Mouse (Mus musculus) spleen, adult 18-20 months (tissue): ENCODE measurements at regions not wholly inside any gene's neighbourhood (a gene's known extent, or its start where the extent isn't known, plus 50 kb on each side); places are given as distances from the start of the nearest gene placed in this dataset.

Experiments
- DNase-seq, 2 experiments: peaks; one replicate each; pipeline ENCODE4 v3.0.0; 2022; ENCODE audit warnings: mixed read lengths in 2 of 2

DNA sequence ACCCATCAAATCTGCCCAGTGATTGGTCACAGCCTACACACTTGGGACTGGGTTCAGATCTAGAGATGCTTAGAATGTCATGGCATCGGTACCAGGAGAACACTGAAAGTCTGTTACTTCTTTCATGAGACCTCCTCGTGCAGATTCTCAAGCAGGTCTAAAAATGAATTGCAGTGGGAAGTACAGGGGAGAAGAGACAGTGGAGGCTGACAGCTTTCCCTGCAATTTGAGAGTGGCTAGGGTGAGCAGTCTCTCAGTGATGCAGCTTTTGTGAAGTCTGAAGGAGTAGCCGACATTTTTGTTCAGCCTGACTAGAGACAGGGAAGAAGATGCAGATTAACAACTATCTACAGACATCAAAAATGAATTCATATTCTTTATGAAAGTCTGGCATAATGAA lies 112.5 kb downstream of the Fam198b start:
- no peak for DNase-seq

GRCm38 (mm10) chr3:80002335-80002734 lies 118.0 kb downstream of the Fam198b start:
- DNase-seq = no peak

GRCm38 (mm10) chr3:80003300-80004090 lies 119.2 kb downstream of the Fam198b start:
- no peak for DNase-seq

DNA sequence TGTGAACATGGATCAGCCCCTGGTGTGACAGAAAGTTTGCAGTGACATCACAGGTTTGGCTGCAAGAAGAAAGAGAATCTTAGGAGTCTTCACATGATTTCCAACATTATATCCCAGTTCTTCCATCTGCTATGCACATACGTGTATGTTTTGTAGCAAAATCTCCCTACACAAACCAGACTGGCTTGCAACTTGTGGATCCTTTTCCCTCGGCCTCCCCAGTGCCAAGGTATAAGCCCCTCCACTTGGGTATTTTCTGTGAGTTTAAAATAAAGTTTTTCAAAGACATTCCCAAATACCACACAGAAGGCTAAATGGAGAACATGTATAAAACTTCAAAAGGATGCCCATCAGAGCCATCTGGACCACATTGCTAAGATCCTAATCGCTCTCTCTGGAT lies 120.2 kb downstream of the Fam198b start:
- no peak for DNase-seq

- no peak for DNase-seq
These were observed 120.6 kb downstream of the Fam198b start for GRCm38 (mm10) chr3:80004966-80005365.

GRCm38 (mm10) chr3:80005371-80005770 lies 121.0 kb downstream of the Fam198b start:
- DNase-seq = no peak

GRCm38 (mm10) chr3:80006263-80006662 lies 121.9 kb downstream of the Fam198b start:
- DNase-seq = no peak

GRCm38 (mm10) chr3:80007006-80007405 lies 122.7 kb downstream of the Fam198b start:
- DNase-seq = no peak

- no peak for DNase-seq
These were observed 124.9 kb downstream of the Fam198b start for GRCm38 (mm10) chr3:80009275-80009674.

DNA sequence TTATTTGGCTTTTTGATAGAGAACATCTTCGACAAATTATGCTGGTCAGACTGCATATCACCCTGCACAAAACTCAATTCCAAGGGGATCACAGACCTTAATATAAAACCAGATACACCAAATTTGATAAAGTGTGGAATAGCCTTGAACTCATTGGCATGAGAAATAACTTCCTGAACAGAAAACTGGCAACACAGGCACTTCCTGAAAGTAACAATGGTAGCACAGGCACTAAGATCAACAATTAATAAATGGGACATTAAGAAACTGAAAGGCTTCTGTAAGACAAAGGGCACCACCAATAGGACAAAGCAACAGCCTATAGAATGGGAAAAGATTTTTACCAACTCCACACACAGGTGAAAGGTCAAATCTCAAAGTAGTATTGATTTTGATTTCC lies 141.5 kb downstream of the Fam198b start:
- no peak for DNase-seq

DNA sequence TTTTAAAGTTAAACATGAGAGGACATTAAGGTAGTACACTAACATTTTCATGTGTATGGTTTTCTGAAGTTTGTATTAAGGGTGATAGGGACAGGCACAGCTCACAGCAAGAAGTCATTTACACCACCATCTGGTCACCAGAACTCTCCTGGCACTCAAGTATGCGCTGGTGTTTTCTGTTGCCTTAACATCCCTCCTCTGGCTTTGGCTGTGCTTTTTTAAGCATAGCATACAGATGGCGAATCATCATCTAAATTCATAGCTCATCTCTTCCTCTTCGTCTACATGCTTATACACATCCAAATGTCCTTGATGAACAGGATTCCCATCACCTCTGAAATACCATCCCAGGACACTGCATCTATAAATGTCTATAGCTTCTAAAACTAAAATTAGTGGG lies 148.7 kb downstream of the Fam198b start:
- no peak for DNase-seq

DNA sequence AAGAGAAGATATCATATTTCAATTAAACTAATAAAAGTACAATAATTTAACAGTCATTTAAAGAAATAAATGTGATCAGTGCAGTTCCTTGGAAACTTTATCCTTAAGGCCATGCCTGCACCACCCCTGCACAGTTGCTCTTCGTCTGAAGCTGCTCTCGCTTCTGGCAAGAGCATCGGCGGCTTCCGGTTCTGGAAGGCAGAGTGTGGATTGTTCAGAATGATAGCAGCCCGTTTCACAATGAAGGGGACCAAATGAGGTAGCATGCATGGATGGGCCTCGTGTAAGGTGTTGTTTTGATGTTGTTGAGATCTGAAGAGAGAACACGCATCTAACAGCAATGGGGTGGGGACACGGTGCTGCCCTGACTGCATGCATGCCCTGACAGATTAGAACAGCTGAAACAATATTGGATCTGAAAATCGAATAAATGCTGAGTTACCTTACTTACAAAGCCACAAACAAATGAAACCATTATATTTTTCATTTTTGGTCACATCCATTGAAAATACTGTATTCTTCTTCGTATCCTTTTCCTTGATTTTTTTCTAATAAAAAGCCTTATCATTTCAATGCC lies 154.3 kb downstream of the Fam198b start:
- no peak for DNase-seq

- DNase-seq = no peak
These were observed 158.6 kb downstream of the Fam198b start for GRCm38 (mm10) chr3:80042756-80043484.

DNA sequence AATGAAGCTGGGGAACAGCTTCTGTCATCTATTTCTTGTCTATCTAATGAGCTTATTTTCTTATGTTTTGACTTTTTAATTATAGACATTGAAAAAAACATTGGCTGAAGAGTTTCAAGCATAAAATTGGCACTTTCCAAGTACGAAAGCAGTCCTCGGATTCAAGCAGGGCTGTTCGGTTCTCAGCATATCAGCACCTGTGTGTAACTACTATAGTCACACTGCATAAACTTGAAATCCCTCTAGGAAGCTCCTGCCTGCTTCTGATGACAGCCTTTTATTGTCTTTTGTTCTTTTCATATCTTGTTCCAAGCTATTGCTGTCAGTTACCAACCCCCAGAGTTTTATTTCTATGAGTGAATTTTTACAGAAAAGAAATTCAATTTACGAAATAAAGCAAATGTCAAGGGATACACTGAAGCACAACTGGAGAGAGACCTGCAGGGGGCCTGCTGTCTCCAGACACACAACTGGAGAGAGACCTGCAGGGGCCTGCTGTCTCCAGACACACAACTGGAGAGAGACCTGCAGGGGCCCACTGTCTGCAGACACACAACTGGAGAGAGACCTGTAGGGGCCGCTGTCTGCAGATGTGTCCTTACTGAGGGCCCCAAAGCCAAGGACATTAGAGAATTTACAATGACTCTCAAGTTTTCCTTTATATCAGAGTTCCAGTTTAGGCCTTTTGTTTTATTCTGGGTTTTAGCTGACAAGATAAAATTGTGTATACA lies 165.3 kb downstream of the Fam198b start:
- DNase-seq = no peak

- no peak for DNase-seq
These were observed 166.6 kb downstream of the Fam198b start for GRCm38 (mm10) chr3:80050920-80051319.

GRCm38 (mm10) chr3:80051963-80052362 lies 167.6 kb downstream of the Fam198b start:
- no peak for DNase-seq

DNA sequence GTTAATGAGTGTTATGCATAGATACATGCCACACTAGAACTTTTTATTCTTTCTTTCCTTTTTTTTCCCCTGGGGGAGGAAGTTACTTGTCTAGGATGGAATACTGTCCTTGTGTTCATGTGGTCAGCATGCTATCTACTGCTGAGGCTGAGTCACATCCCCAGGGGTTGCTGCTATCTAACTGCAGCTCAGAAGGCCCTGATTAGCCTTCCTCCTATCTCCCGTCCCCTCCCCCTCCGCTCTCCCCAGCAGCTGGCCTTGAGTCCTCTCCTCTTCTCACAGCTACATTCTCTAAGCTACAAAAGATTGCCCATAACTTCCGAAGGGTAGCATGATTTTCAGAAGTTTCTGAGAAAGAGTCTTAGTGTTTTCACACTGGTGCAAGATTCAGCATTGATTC lies 168.5 kb downstream of the Fam198b start:
- DNase-seq = no peak

- DNase-seq = no peak
These were observed 169.1 kb downstream of the Fam198b start for GRCm38 (mm10) chr3:80053435-80053834.

DNA sequence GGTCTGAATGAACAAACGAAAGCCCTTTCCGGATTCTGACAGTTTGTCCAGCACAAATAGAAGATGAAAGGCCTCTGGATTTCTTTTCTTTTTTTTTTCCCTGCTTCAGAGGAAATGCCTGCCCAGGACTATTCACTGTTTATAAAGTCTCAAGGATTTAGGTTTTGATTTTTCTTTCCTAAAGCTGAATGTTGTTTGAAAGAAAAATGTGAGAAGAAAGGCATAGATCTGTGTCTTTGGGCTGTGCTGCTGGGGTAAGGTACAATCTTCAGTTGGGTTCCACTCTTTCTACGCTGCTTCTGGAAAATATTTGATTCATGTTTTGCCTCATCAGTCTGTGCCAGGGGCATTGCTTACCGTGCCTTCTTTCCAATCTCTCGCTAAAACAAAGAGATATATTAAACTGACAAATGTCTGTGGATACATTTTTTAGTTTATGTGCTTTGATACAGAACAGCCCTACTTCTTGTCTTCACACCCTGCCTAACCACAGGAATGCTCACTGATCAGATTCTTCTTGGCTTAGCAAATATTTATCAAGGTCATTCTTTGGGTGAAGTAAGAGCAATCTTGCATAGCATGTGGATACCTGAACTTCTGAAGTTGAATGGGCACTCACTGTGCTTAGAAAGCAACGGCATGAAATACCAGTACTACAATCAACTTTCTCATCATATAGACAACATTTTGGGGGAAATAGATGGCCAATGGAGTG lies 172.5 kb downstream of the Fam198b start:
- DNase-seq = no peak

DNA sequence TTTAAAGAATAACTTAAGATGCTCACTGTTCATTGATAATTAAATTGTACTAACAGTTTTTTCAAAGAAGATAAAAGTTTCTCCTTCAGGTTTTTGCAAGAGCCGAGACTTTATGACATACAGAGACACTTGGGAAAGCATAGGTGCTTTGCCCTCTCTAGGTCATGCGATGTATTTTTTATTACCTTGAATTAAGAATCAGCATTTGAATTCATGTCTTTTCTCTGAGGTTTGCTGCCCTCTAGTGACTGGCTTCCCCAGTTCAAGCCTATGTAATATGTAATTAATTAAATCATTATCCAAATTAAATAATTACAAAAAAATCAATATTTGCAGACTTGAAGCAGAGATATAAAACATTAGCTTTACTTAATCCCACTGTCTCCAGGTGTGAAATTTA lies 174.4 kb downstream of the Fam198b start:
- DNase-seq = peak in 1 of 2 experiments; percentile 8

DNA sequence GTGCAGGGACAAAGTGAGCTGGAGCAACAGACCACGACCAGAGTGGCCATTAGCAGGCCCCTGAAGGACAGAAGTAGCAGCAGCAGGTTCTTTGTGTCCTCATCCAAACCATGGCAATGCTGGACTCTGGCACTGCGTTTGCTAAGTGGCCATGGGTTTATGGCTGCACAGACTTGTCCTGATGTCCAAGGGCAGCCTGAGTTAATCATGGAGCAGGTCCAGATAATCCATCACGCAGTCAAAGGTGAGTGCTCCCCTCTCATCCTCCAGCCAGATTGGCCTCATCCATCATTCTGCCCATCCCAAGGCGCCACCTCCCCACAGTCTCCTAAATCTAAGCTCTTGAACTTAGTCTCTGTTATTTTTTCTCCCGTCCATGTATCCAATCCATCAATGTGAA lies 186.4 kb downstream of the Fam198b start:
- DNase-seq = no peak

- peak in 1 of 2 experiments; percentile 44 for DNase-seq
These were observed 195.6 kb downstream of the Fam198b start for GRCm38 (mm10) chr3:80079801-80080418.
